Mouse (Mus musculus): ENCODE measurements at regions not wholly inside any gene's neighbourhood (a gene's known extent, or its start where the extent isn't known, plus 50 kb on each side); places are given as distances from the start of the nearest gene placed in this dataset.
A peak's percentile ranks its signal among the peaks of the same experiment; 100 is the strongest.

GRCm38 (mm10) chr15:62849326-62849725 is 995.7 kb downstream of the Gsdmc2 start:
- DNase-seq: peak; percentile 16

DNA sequence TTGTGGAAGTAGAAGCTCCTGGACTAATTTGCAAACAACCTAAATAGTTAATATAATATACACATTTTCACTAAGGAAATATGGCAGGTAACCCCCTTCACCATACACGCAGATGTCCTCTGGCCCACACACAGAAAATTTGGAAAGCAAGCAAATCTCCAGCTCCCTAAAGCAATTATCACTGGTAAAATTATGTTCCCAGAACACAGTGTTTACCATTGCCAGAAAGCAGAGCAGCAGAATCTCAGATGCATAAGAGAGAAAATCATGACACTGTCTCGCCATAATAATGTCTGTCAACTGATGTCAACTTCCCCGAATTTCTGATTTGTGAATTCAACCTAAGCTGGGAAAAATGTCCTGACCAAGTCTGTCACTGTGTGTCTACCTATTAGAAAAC is 999.1 kb downstream of the Gsdmc2 start:
- no peak for DNase-seq

- no peak for DNase-seq
Observed at GRCm38 (mm10) chr15:62825586-62825985, 1019.4 kb downstream of the Gsdmc2 start.

DNA sequence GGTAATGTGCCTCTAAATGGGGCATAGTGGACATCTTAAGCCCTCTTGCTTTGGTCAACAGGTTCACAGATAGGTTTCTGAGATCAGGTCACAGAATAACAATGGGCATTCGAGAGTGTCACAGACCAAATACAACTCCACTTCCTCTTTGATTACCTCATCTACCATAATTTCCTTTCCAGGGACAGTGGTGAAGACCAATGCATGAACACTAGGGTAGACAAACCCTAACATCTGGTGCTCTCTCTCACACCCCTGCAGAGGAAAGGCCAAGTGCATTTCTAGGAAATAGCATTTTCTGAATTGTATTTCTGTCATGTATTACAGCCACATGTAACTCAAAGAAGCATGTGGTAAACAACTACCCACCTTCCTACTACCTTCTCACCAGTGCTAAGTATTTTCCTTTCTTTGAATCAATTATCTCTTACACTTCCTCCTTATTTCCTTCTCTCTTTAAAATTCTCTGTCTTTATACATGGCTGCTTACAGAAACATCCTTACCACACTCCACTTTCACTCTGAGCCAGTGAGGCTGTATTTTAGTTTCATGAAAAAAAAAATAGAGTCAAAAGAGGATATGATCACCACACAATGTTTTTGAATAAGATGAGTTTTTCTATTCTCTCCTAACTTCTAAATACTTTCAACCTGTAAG is 1021.0 kb downstream of the Gsdmc2 start:
- DNase-seq: no peak

- DNase-seq: no peak
Observed at GRCm38 (mm10) chr15:62822305-62822704, 1022.7 kb downstream of the Gsdmc2 start.

DNA sequence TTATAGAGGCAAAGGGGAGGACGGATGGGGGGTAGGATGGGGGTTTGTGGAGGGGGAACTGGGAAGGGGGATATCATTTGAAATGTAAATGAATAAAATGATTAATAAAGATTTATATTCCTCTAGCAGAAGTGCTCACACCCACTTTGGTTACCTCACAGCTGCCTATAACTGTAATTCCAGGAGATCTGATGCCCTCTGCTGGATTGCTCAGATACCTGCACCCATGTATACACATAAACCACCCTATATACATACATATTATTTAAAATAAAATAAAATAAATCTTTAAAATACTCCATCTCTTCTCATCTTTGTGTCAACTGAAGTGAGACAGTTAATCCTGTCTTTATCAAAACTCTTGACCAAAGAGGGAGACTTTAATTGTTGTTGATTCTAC is 1031.9 kb downstream of the Gsdmc2 start:
- no peak for DNase-seq

DNA sequence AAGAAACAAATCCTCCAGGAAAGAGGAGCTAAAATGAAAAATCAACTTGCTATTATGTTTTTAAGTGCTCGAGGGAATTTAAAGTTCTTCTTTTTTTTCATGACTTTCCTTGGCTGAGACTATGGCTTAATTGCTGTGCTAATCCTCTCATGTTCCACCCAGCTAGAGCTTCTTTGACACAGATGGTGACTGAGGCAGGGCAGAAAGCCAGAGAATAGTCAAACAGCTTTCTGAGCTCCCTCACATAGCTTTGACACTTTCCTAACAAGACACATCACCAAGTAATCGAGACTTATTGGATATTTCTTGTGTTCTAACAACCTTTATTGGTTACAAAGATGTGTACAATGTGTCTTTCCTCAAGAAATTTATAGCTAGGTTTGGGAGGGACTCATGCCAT is 1033.0 kb downstream of the Gsdmc2 start:
- no peak for DNase-seq

GRCm38 (mm10) chr15:62809320-62809719 is 1035.7 kb downstream of the Gsdmc2 start:
- DNase-seq: no peak

- DNase-seq: no peak
Observed at GRCm38 (mm10) chr15:62808087-62808808, 1036.7 kb downstream of the Gsdmc2 start.

DNA sequence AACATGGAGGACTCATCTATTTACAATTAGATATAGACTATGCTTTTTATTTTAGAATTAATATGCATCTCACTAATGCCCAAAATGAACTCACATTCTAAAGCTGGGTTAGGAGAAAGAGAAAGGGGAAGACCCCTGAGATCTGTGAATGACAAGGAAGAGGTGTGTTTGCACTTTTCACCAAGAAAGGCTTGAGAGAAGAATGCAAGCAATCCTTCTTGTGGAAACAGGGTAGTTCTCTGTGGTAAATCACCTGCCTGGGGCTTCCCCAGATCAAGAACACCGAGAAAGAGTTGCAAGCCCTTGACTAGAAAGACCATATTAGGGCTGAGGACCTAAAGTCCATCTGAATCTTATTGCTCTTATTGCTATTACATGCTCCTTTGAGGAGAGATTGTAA is 1037.6 kb downstream of the Gsdmc2 start:
- no peak for DNase-seq

- peak; percentile 6 for DNase-seq
Observed at GRCm38 (mm10) chr15:62802770-62803169, 1042.2 kb downstream of the Gsdmc2 start.

DNA sequence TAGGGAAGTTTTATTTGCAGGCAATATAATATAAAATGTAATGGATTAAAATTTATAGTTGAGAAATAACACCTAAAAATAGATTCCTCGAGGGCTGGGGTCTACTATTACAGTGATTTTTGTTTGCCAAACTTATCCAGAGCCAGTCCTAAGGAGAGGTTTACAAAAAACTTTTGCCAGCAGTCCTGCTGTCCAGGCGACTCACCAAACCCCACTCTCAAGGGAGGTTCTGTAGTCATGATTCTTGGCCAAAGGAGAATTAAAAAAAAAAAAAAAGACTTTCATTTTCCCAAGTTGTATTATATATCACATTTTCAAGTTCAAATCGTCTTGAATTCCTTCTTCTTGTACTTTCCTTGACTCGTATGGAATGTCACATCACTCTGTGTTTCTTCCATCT is 1046.2 kb downstream of the Gsdmc2 start:
- DNase-seq: no peak

DNA sequence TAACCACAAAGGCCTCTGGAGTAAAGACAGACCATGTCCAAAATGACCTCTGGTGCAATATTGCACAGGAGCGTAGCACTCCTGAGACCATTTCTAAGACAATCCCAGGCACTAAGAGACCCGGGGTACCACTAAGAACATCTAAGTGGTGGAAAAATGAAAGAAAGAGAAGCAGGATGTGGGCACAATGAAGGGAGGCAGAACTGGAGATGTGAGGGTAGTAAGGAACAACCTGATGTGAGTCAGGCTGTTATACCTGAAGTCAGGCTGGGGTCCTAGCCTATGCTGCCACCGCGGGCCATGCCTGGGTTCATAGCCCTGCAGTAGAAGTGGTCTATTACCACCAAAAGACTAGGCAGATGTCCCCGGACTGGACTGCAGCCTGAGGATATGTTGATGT is 1051.4 kb downstream of the Gsdmc2 start:
- DNase-seq: no peak

- no peak for DNase-seq
Observed at GRCm38 (mm10) chr15:62792084-62792483, 1052.9 kb downstream of the Gsdmc2 start.

DNA sequence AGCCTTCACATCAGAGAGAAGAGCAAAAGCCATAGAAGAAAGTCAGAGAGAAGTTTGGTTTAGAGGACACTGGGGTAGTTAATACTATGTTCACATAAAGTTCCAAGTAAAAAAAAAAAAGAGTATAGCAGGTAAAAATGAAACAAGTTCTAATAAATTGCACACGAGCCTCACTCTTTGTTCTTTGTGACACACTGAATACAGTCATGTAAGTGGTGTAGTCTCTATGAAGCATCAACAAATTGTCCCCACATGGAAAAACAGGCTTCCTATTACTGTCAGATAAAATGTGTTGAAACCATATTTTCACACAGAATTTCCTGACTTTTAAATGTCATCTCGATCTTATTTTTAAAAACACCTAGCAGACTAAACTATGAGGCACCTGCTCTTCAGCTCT is 1057.2 kb downstream of the Gsdmc2 start:
- DNase-seq: no peak

- DNase-seq: no peak
Observed at GRCm38 (mm10) chr15:62786315-62786714, 1058.7 kb downstream of the Gsdmc2 start.

- no peak for DNase-seq
Observed at GRCm38 (mm10) chr15:62784456-62785139, 1060.4 kb downstream of the Gsdmc2 start.

GRCm38 (mm10) chr15:62778899-62779298 is 1066.1 kb downstream of the Gsdmc2 start:
- DNase-seq: no peak

- DNase-seq: no peak
Observed at GRCm38 (mm10) chr15:62752686-62753085, 1092.3 kb downstream of the Gsdmc2 start.

GRCm38 (mm10) chr15:62743879-62744278 is 1101.1 kb downstream of the Gsdmc2 start:
- DNase-seq: no peak

DNA sequence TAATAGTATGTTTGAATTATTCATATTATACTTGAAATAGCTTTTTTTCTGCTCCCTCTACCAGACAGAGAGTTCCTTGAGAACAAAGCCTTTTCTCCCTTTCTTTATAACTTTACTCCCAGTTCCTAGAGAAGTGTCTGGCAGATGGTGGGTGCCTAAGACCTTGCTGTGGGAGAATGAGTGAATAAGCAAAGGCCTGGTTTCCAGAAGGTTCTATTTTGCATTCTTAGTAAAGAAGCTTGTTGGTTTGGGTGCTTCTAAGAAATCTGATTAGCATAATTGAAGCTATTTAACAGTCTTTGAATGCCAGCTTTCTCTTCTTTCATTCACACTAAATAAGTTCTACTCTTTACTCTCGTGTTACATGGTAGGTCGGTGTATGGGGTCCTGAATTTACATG is 1104.2 kb downstream of the Gsdmc2 start:
- DNase-seq: no peak

- DNase-seq: no peak
Observed at GRCm38 (mm10) chr15:62735334-62735733, 1109.6 kb downstream of the Gsdmc2 start.

- DNase-seq: no peak
Observed at GRCm38 (mm10) chr15:62734900-62735299, 1110.1 kb downstream of the Gsdmc2 start.

DNA sequence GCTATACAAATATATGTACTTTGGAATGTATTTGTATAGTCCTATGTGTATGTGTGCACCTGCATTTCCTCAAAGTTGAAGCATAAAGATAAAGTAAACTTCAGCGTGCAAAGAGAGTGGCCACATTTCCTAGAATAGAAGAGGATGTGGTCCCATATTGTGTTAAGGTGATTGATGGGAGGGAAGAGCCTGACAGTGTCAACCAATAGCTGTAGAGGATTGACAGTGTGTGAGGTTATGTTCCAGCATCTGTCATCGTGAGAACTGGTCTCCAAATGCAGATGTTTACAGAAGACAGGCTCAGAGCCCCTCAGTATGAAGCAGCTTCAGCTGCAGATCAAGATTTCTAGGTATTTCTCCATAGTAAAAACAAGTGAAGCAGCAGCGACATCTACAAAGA is 1114.5 kb downstream of the Gsdmc2 start:
- no peak for DNase-seq

Data from kidney, adult 18-20 months (tissue).